Mouse (Mus musculus): ENCODE results near the gene Gm47996. TPM values are rescaled to one million over a fixed set of nuclear protein-coding genes. Genes with fewer than 3 reads are reported as not detected.

The Gm47996 gene
- polyA plus RNA-seq, 1 experiment = not detected

DNA sequence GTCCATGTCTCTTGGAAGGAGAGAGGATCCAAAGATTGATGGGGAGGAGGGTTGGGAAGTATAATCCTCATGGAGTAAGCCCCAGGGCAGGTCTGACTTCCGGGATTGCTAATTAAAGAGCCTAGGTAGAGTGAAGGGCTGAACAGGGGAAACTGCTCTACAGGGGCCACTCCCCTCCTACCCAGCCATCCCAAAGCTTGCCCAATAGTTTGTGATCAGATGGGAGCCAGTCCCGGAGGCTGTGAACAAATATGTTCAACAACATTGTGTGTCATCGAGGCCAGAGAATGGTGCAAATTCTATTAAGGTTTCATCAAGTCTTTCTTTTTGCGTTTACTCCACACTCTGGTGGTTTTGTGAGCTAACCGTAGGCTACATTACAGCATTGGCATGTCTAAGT, 34.1 kb downstream of the Gm47996 start:
- Histone ChIP-seq H3K36me3 (ENCODE audit: control insufficient read depth, insufficient read depth, low read length) (no peaks in the 10 kb centered on the region), H3K4me1 (ENCODE audit: control insufficient read depth, insufficient read depth, insufficient read length, low read length) (no peaks in the 10 kb centered on the region), H3K27me3 (ENCODE audit: control insufficient read depth, insufficient read depth, low read length) (no peaks in the 10 kb centered on the region), H3K4me3 (ENCODE audit: low read depth, low read length) (no peak overlapping the region), H3K27ac (ENCODE audit: insufficient read depth, low read depth, low read length) (no peak overlapping the region)
- TF ChIP-seq CTCF (IDR thresholded peaks at IDR 0.05; ENCODE audit: extremely low read depth, insufficient read length, insufficient replicate concordance, low read depth, low read length) = no peak
- no peak for TF ChIP-seq POLR2A (IDR thresholded peaks at IDR 0.05; ENCODE audit: low read depth, low read length)
- WGBS = 89% methylated on average over 5 of the region's 5 CpGs

DNA sequence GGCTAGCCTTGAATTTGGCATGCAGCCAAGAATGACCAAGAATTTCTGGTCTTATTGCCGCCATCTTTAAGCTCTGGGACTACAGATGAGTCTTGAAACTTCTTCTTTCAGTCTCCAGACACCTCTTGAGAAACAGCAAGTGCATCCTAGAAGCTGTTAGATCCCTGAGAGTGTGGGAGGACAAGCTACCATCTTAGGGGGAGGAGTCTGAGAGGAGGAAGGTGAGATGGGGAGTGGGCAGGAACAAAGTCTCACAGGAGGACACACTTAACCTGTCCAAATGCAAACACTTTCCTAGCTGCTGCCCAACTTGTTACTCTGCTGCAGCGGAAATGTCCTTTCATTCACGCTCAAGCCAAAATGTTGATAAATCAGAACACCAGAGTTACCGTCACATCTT, 34.8 kb downstream of the Gm47996 start:
- Histone ChIP-seq H3K4me1 (ENCODE audit: control insufficient read depth, insufficient read depth, insufficient read length, low read length) (no peaks in the 10 kb centered on the region), H3K27ac (ENCODE audit: insufficient read depth, low read depth, low read length) (no peak overlapping the region), H3K4me3 (ENCODE audit: low read depth, low read length) (no peak overlapping the region), H3K27me3 (ENCODE audit: control insufficient read depth, insufficient read depth, low read length) (no peaks in the 10 kb centered on the region), H3K36me3 (ENCODE audit: control insufficient read depth, insufficient read depth, low read length) (no peaks in the 10 kb centered on the region)
- TF ChIP-seq CTCF (IDR thresholded peaks at IDR 0.05; ENCODE audit: extremely low read depth, insufficient read length, insufficient replicate concordance, low read depth, low read length) = no peak
- TF ChIP-seq POLR2A (IDR thresholded peaks at IDR 0.05; ENCODE audit: low read depth, low read length) = no peak
- 92% methylated on average over 4 of the region's 4 CpGs for WGBS

DNA sequence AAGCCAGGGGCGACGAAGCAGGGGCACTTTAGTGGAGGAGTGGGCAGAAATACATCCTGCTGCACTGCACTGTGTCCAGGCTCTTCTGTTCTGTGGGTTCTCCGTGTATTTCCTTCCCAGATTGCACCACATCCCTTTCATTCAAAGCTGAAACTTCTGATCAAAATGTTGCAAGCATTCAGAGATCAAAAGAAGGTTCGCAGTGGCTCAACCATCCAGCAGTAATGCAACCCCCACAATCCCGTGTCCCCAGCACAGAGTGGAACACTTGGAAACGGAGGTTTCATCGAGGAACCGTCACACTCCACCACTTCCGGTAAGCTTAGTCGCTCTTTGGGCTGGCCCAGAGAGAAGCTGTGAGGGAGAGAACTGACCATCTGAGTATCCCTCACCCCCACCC, 35.2 kb downstream of the Gm47996 start:
- Histone ChIP-seq H3K27ac (ENCODE audit: insufficient read depth, low read depth, low read length) (no peak overlapping the region), H3K36me3 (ENCODE audit: control insufficient read depth, insufficient read depth, low read length) (no peaks in the 10 kb centered on the region), H3K4me3 (ENCODE audit: low read depth, low read length) (no peak overlapping the region), H3K4me1 (ENCODE audit: control insufficient read depth, insufficient read depth, insufficient read length, low read length) (no peaks in the 10 kb centered on the region), H3K27me3 (ENCODE audit: control insufficient read depth, insufficient read depth, low read length) (no peaks in the 10 kb centered on the region)
- TF ChIP-seq CTCF (IDR thresholded peaks at IDR 0.05; ENCODE audit: extremely low read depth, insufficient read length, insufficient replicate concordance, low read depth, low read length) (no peak), POLR2A (IDR thresholded peaks at IDR 0.05; ENCODE audit: low read depth, low read length) (no peak)
- 87% methylated on average over 10 of the region's 10 CpGs for WGBS

GRCm38 (mm10) chr1:151245846-151246245, 35.9 kb downstream of the Gm47996 start:
- TF ChIP-seq POLR2A (IDR thresholded peaks at IDR 0.05; ENCODE audit: low read depth, low read length) (no peak), CTCF (IDR thresholded peaks at IDR 0.05; ENCODE audit: extremely low read depth, insufficient read length, insufficient replicate concordance, low read depth, low read length) (no peak)
- Histone ChIP-seq H3K4me1 (ENCODE audit: control insufficient read depth, insufficient read depth, insufficient read length, low read length) (no peaks in the 10 kb centered on the region), H3K4me3 (ENCODE audit: low read depth, low read length) (no peak overlapping the region), H3K36me3 (ENCODE audit: control insufficient read depth, insufficient read depth, low read length) (no peaks in the 10 kb centered on the region), H3K27me3 (ENCODE audit: control insufficient read depth, insufficient read depth, low read length) (no peaks in the 10 kb centered on the region), H3K27ac (ENCODE audit: insufficient read depth, low read depth, low read length) (no peak overlapping the region)
- 47% methylated on average over 2 of the region's 2 CpGs for WGBS

- H3K4me3 ChIP-seq (ENCODE audit: low read depth, low read length) = no peak overlapping the region
- no peaks in the 10 kb centered on the region for H3K4me1 ChIP-seq (ENCODE audit: control insufficient read depth, insufficient read depth, insufficient read length, low read length)
- H3K27me3 ChIP-seq (ENCODE audit: control insufficient read depth, insufficient read depth, low read length) = no peaks in the 10 kb centered on the region
- TF ChIP-seq CTCF (IDR thresholded peaks at IDR 0.05; ENCODE audit: extremely low read depth, insufficient read length, insufficient replicate concordance, low read depth, low read length) (no peak), POLR2A (IDR thresholded peaks at IDR 0.05; ENCODE audit: low read depth, low read length) (no peak)
- H3K36me3 ChIP-seq (ENCODE audit: control insufficient read depth, insufficient read depth, low read length) = no peaks in the 10 kb centered on the region
- 85% methylated on average over 3 of the region's 3 CpGs for WGBS
- H3K27ac ChIP-seq (ENCODE audit: insufficient read depth, low read depth, low read length) = peak overlapping the region; percentile 61
These were observed 40.2 kb downstream of the Gm47996 start for GRCm38 (mm10) chr1:151250109-151250508.

GRCm38 (mm10) chr1:151250529-151251193, 40.7 kb downstream of the Gm47996 start:
- Histone ChIP-seq H3K27ac (ENCODE audit: insufficient read depth, low read depth, low read length) (peak overlapping the region; percentile 64), H3K4me3 (ENCODE audit: low read depth, low read length) (no peak overlapping the region), H3K36me3 (ENCODE audit: control insufficient read depth, insufficient read depth, low read length) (no peaks in the 10 kb centered on the region), H3K27me3 (ENCODE audit: control insufficient read depth, insufficient read depth, low read length) (no peaks in the 10 kb centered on the region), H3K4me1 (ENCODE audit: control insufficient read depth, insufficient read depth, insufficient read length, low read length) (no peaks in the 10 kb centered on the region)
- no peak for TF ChIP-seq CTCF (IDR thresholded peaks at IDR 0.05; ENCODE audit: extremely low read depth, insufficient read length, insufficient replicate concordance, low read depth, low read length)
- TF ChIP-seq POLR2A (IDR thresholded peaks at IDR 0.05; ENCODE audit: low read depth, low read length) = no peak
- 65% methylated on average over 18 of the region's 18 CpGs for WGBS

DNA sequence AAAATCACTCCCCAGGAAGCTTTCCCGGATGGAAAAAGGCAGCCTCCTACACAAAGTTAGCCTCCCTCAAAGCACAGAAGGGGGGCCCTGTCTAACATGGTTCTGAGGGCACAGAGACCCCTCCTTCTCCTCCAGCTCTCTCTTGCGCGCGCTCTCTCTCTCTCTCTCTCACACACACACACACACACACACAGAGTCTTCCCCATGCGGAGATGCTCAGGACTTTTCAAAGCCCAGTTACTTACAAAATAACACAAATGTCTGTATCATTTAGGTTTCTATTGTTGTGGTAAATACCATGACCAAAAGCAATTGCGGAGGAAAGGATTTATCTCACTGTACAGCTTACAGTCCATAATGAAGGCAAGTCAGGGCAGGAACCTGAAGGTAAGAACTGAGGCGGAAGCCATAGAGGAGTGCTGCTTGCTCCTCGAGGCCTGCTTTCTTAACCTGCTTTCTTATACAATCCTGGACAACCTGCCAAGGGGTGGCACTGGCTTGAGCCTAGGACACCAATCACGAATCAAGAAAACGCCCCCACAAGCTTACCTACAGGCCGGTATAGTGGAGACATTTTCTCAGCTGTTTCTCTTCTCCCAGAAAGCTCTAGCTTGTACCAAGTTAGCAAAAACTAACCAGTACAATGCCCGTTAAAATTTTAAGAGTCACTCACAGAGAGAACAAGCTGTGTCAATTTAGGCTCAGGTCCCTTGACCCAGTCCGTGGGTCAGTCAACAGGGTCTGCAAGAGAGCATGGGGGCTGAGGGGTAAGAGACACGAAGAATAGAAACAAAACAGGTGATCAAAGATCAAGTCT, 41.5 kb downstream of the Gm47996 start:
- H3K36me3 ChIP-seq (ENCODE audit: control insufficient read depth, insufficient read depth, low read length) = no peaks in the 10 kb centered on the region
- no peaks in the 10 kb centered on the region for H3K4me1 ChIP-seq (ENCODE audit: control insufficient read depth, insufficient read depth, insufficient read length, low read length)
- no peaks in the 10 kb centered on the region for H3K27me3 ChIP-seq (ENCODE audit: control insufficient read depth, insufficient read depth, low read length)
- no peak overlapping the region for H3K4me3 ChIP-seq (ENCODE audit: low read depth, low read length)
- WGBS = 85% methylated on average over 14 of the region's 14 CpGs
- TF ChIP-seq POLR2A (IDR thresholded peaks at IDR 0.05; ENCODE audit: low read depth, low read length) (no peak), CTCF (IDR thresholded peaks at IDR 0.05; ENCODE audit: extremely low read depth, insufficient read length, insufficient replicate concordance, low read depth, low read length) (no peak)
- peak overlapping the region; percentile 64 for H3K27ac ChIP-seq (ENCODE audit: insufficient read depth, low read depth, low read length)
